Mouse (Mus musculus) bone marrow, adult 2 months (tissue): Measurements from ENCODE around the gene Sh2d7. TPM values are rescaled to one million over a fixed set of nuclear protein-coding genes. Genes with fewer than 3 reads are reported as not detected.
"Not testable (repeated sequence)": the region's sequence is repeated elsewhere in the genome, so short reads cannot be mapped to it uniquely, and the experiment has no call there.

Source experiments
- H3K27ac ChIP-seq: fragments of 200-500 bp; 2 replicates; pipeline ENCODE4 v1.5.1; 2012; ENCODE audit warnings: low read depth, mild to moderate bottlenecking, control low read depth, inconsistent platforms, low read length; ENCODE audit not compliant: control insufficient read depth, poor library complexity, insufficient read depth
- H3K4me1 ChIP-seq: fragments of 200-500 bp; 2 replicates; pipeline ENCODE4 v1.6.1; 2011; ENCODE audit warnings: low read length; ENCODE audit not compliant: control insufficient read depth, insufficient read depth
- H3K4me3 ChIP-seq: fragments of 200-500 bp; replicated peaks from 2 replicates; pipeline ENCODE3; 2011; ENCODE audit warnings: mild to moderate bottlenecking, low read depth, low read length, control low read depth; ENCODE audit not compliant: control insufficient read depth
- CTCF ChIP-seq: fragments of 200-500 bp; IDR thresholded peaks from 2 replicates; pipeline ENCODE4 v1.5.1; 2011; ENCODE audit warnings: low read length, control low read depth; ENCODE audit not compliant: control insufficient read depth, insufficient read depth
- POLR2A ChIP-seq: fragments of 200-500 bp; IDR thresholded peaks from 2 replicates; pipeline ENCODE4 v1.6.1; 2011; ENCODE audit warnings: low read depth, mild to moderate bottlenecking, control low read depth, low read length, borderline replicate concordance; ENCODE audit not compliant: control insufficient read depth
- WGBS: fragments of 180-500 bp; shearing (Covaris S2); methylation state at CpG from one replicate; pipeline ENCODE4 v1.1.7; 2018; 5-methylcytosine and 5-hydroxymethylcytosine counted together
- polyA plus RNA-seq: library from polyadenylated mRNA; stranded (reverse); fragments of >200 nt; gene quantifications from 2 replicates; pipeline ENCODE4 v1.2.4, GENCODE M21; 2011; ENCODE audit warnings: low replicate concordance; ENCODE audit not compliant: missing spikeins, insufficient read depth, insufficient read length

Sh2d7 gene
- polyA plus RNA-seq, 1 experiment, result not detected

- H3K27ac ChIP-seq, result no peak overlapping the region
- no peaks in the 10 kb centered on the region; the same call in 1 of the 2 replicates for H3K4me1 ChIP-seq
- 78% methylated on average over 9 of the region's 9 CpGs for WGBS
- TF ChIP-seq CTCF (no peak), POLR2A (no peak)
- no peak overlapping the region for H3K4me3 ChIP-seq
Observed at GRCm38 (mm10) chr9:54571130-54571839, 32.5 kb downstream of the Sh2d7 start.

GRCm38 (mm10) chr9:54583712-54584111, 44.9 kb downstream of the Sh2d7 start:
- H3K27ac ChIP-seq, result no peak overlapping the region
- WGBS, result 48% methylated on average over 1 of the region's 1 CpGs

GRCm38 (mm10) chr9:54584127-54584526, 45.3 kb downstream of the Sh2d7 start:
- not testable (repeated sequence) for H3K4me3 ChIP-seq, H3K27ac ChIP-seq, H3K4me1 ChIP-seq
- 52% methylated on average over 2 of the region's 2 CpGs for WGBS

More at GRCm38 (mm10) chr9:54583712-54584111, 44.9 kb downstream of the Sh2d7 start:
- no peak for TF ChIP-seq POLR2A
- TF ChIP-seq CTCF, result no peak
- Histone ChIP-seq H3K4me1 (no peaks in the 10 kb centered on the region), H3K4me3 (no peak overlapping the region)

- no peak for TF ChIP-seq CTCF
- no peak for TF ChIP-seq POLR2A
- no peaks in the 10 kb centered on the region for H3K4me1 ChIP-seq
- 28% methylated on average over 5 of the region's 5 CpGs for WGBS
- no peak overlapping the region for H3K27ac ChIP-seq
- no peak overlapping the region for H3K4me3 ChIP-seq
Observed at GRCm38 (mm10) chr9:54585839-54586198, 47.0 kb downstream of the Sh2d7 start.

GRCm38 (mm10) chr9:54586199-54587061, 47.6 kb downstream of the Sh2d7 start, which contains the start of gene Idh3a:
TSS of gene Idh3a (plus strand) at chr9:54586334.
- peak within 1 kb of the TSS; percentile 96 for H3K4me3 ChIP-seq
- under 1% methylated on average over 73 of the region's 73 CpGs for WGBS

GRCm38 (mm10) chr9:54587863-54588262, 49.1 kb downstream of the Sh2d7 start:
- TF ChIP-seq POLR2A, result no peak
- no peaks in the 10 kb centered on the region for H3K4me1 ChIP-seq
- H3K4me3 ChIP-seq, result no peak overlapping the region
- H3K27ac ChIP-seq, result no peak overlapping the region
- 83% methylated on average over 4 of the region's 4 CpGs for WGBS

More at GRCm38 (mm10) chr9:54586199-54587061, 47.6 kb downstream of the Sh2d7 start, which contains the start of gene Idh3a:
- peak within 1 kb of the TSS; percentile 43; the same call in 1 of the 2 replicates for H3K27ac ChIP-seq
- TF ChIP-seq POLR2A, result peak; percentile 73; the same call in 1 of the 2 replicates
- TF ChIP-seq CTCF, result no peak
- no peaks in the 10 kb centered on the region for H3K4me1 ChIP-seq

- H3K27ac ChIP-seq, H3K4me1 ChIP-seq: not testable (repeated sequence)
- WGBS, result 81% methylated on average over 4 of the region's 4 CpGs
Observed at GRCm38 (mm10) chr9:54593652-54594051, 54.9 kb downstream of the Sh2d7 start.

More at GRCm38 (mm10) chr9:54593652-54594051, 54.9 kb downstream of the Sh2d7 start:
- H3K4me3 ChIP-seq, result not testable (repeated sequence)

Other genes starting within 250 kb of the Sh2d7 start
- 5.5 and 8.4 TPM in 2 replicates for gene Dmxl2, start 37.4 kb upstream of the Sh2d7 start, polyA plus RNA-seq
- gene Cib2, start 21.2 kb downstream of the Sh2d7 start, polyA plus RNA-seq, result 5.4 and 9.9 TPM in 2 replicates
- gene Idh3a, start 47.4 kb downstream of the Sh2d7 start, polyA plus RNA-seq, result 15.1 and 17.2 TPM in 2 replicates
- 0.66 TPM in 1 of 2 replicates, not detected in the other for gene Acsbg1, start 122.9 kb downstream of the Sh2d7 start, polyA plus RNA-seq
- gene Dnaja4, start 159.9 kb downstream of the Sh2d7 start, polyA plus RNA-seq, result 24.8 and 26.9 TPM in 2 replicates
- gene Wdr61, start 195.5 kb downstream of the Sh2d7 start, polyA plus RNA-seq, result 28.3 and 30.4 TPM in 2 replicates
- gene Crabp1, start 225.8 kb downstream of the Sh2d7 start, polyA plus RNA-seq, result 1.7 and 23.1 TPM in 2 replicates